ENCODE assay signal across 8 mouse cellular contexts in the genomic region with DNA sequence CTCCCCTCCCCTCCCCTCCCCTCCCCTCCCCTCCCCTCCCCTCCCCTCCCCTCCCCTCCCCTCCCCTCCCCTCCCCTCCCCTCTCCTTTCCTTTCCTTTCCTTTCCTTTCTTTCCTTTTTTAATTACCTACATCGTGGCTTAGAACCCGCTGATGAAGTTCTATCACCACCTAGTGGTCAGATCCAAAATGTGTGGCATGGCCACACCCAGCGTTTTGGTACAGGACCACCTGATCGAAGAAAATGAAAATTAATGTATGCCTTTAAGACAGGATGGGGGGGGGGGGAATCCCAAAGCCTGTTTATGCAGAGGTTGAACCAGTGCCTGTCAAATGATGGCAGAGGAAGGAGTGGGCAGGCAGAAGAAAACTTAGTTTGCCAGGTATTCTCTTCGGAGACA.
DNase-seq lines count a peak whose midpoint lies in the region; ATAC-seq and TF ChIP-seq lines count a peak whose summit lies in the region.

No protein-coding gene starts in this region.

- ATAC-seq in forebrain, embryonic 14.5 days = peak; percentile 69

- H3K27me3 ChIP-seq in forebrain, embryonic 14.5 days (replicated peaks; ENCODE audit: control insufficient read depth, insufficient read depth, low read length) = no peaks in the 10 kb centered on the region

- no peak overlapping the region for H3K4me2 ChIP-seq in forebrain, embryonic 14.5 days (ENCODE audit: low read length)

- H3K36me3 ChIP-seq in forebrain, embryonic 14.5 days (ENCODE audit: control insufficient read depth, insufficient read depth, low read length) = no peaks in the 10 kb centered on the region; the same call in 1 of the 2 replicates

- no peak for TF ChIP-seq POLR2A in bone marrow, adult 2 months (IDR thresholded peaks at IDR 0.05; ENCODE audit: borderline replicate concordance, control insufficient read depth, low read depth, low read length)

- TF ChIP-seq CTCF in bone marrow, adult 2 months (IDR thresholded peaks at IDR 0.05; ENCODE audit: control insufficient read depth, insufficient read depth, low read length) = peak; percentile 51

- H3K9ac ChIP-seq in forebrain, embryonic 14.5 days (ENCODE audit: low read length) = no peak overlapping the region

- peak; percentile 60 for DNase-seq in right cerebral cortex, adult 18-20 months
- DNase-seq in right cerebral cortex, postnatal 14 days = no peak
- DNase-seq in forebrain, embryonic 14.5 days (ENCODE audit: low spot score) = peak; percentile 91
- peak; percentile 50 to 61 for DNase-seq in kidney, postnatal 36 days
- DNase-seq in lung, postnatal 10 days = peak; percentile 73
- DNase-seq in retina, postnatal 1 day = peak; percentile 87
- DNase-seq in adrenal gland, adult 18-20 months (ENCODE audit: low spot score in 2 of 2) = no peak

- 0 out of 2 replicates have a peak, but pooled peaks cover 3% of the 10 kb centered on the region for H3K9me3 ChIP-seq in forebrain, embryonic 14.5 days (replicated peaks; ENCODE audit: control insufficient read depth, low read length)

- no peak overlapping the region for H3K4me3 ChIP-seq in bone marrow, adult 2 months (replicated peaks; ENCODE audit: control insufficient read depth, low read depth, low read length)
- no peak overlapping the region for H3K4me3 ChIP-seq in forebrain, embryonic 14.5 days (ENCODE audit: low read depth, low read length)

- H3K4me1 ChIP-seq in bone marrow, adult 2 months (ENCODE audit: control insufficient read depth, insufficient read depth, low read length) = peaks cover 1% of the 10 kb centered on the region; the same call in 1 of the 2 replicates
- peaks cover 3% of the 10 kb centered on the region; the same call in 1 of the 2 replicates for H3K4me1 ChIP-seq in forebrain, embryonic 14.5 days (ENCODE audit: control insufficient read depth, insufficient read depth, low read length)

- no peak overlapping the region for H3K27ac ChIP-seq in bone marrow, adult 2 months (ENCODE audit: control insufficient read depth, insufficient read depth, low read depth, low read length, poor library complexity)
- no peak overlapping the region for H3K27ac ChIP-seq in forebrain, embryonic 14.5 days (ENCODE audit: low read depth, low read length)

- WGBS in bone marrow, adult 2 months = 16% methylated on average over 5 of the region's 5 CpGs
- whole genome bisulfite sequencing in forebrain, embryonic 14.5 days = 28% methylated on average over 5 of the region's 5 CpGs

Comparison
In these comparisons a context has a peak if more than half of its experiments do, and no peak if none do; other contexts are left out.
1. DNase-seq: peak in right cerebral cortex, adult 18-20 months (single experiment), forebrain, embryonic 14.5 days (single experiment), kidney, postnatal 36 days (2 of 2), lung, postnatal 10 days (single experiment) and retina, postnatal 1 day (single experiment); none in right cerebral cortex, postnatal 14 days (single experiment) and adrenal gland, adult 18-20 months (0 of 2).